Mouse (Mus musculus): ENCODE data around the gene Hapln3.

GRCm38 (mm10) chr7:79159406-79159805 lies 28.6 kb upstream of the Hapln3 start:
- TF ChIP-seq POLR2A (IDR thresholded peaks at IDR 0.05; ENCODE audit: borderline replicate concordance, control insufficient read depth, low read depth, low read length) (no peak), CTCF (IDR thresholded peaks at IDR 0.05; ENCODE audit: control insufficient read depth, insufficient read depth, low read length) (no peak)

All from bone marrow, adult 2 months (tissue).